Mouse (Mus musculus) C2C12 (cell line): Measurements from ENCODE around the gene Tmem52. TPM values are rescaled to one million over a fixed set of nuclear protein-coding genes. Genes with fewer than 3 reads are reported as not detected.

Source experiments
- H3K27me3 ChIP-seq: one replicate; pipeline ENCODE4 v1.6.1; 2011; ENCODE audit not compliant: control insufficient read depth, insufficient read depth, insufficient read length
- H3K36me3 ChIP-seq: one replicate; pipeline ENCODE4 v1.6.1; 2011; ENCODE audit not compliant: control insufficient read depth, insufficient read depth
- H3K4me3 ChIP-seq: one replicate; pipeline ENCODE4 v1.5.1; 2011; ENCODE audit warnings: mild to moderate bottlenecking, control low read depth; ENCODE audit not compliant: poor library complexity, insufficient read depth, severe bottlenecking
- H3K79me2 ChIP-seq: one replicate; pipeline ENCODE4 v1.6.1; 2011; ENCODE audit not compliant: control insufficient read depth, insufficient read depth
- H3K79me3 ChIP-seq: one replicate; pipeline ENCODE4 v1.6.1; 2011; ENCODE audit warnings: low read depth, control low read depth
- H3ac ChIP-seq: one replicate; pipeline ENCODE3; 2011; ENCODE audit warnings: low read depth; ENCODE audit not compliant: control insufficient read depth, insufficient read length
- CEBPB ChIP-seq: IDR thresholded peaks from one replicate; pipeline ENCODE4 v1.6.1; 2011; ENCODE audit warnings: low read depth, mild to moderate bottlenecking, control low read depth, moderate library complexity
- CTCF ChIP-seq: IDR thresholded peaks from one replicate; pipeline ENCODE4 v1.5.1; 2011; ENCODE audit not compliant: control insufficient read depth, insufficient read depth, insufficient read length
- FOSL1 ChIP-seq: IDR thresholded peaks from one replicate; pipeline ENCODE4 v1.8.0; 2011; ENCODE audit warnings: mild to moderate bottlenecking, low read length; ENCODE audit not compliant: poor library complexity, insufficient read depth, severe bottlenecking
- MAX ChIP-seq: IDR thresholded peaks from one replicate; pipeline ENCODE4 v1.6.1; 2011; ENCODE audit warnings: mild to moderate bottlenecking, control low read depth
- MYOD1 ChIP-seq: IDR thresholded peaks from one replicate; pipeline ENCODE4 v1.6.1; 2011; ENCODE audit warnings: low read depth; ENCODE audit not compliant: control insufficient read depth, insufficient read length
- MYOG ChIP-seq: IDR thresholded peaks from one replicate; pipeline ENCODE4 v1.6.1; 2011; ENCODE audit not compliant: control insufficient read depth, insufficient read length; ENCODE audit errors: extremely low read depth
- USF1 ChIP-seq: IDR thresholded peaks from one replicate; pipeline ENCODE4 v1.6.1; 2011; ENCODE audit warnings: low read depth, mild to moderate bottlenecking, control low read depth, moderate library complexity
- polyA plus RNA-seq: library from polyadenylated mRNA; unstranded; fragments of >200 nt; fragmentation: generic; extraction: Trizol; gene quantifications from one replicate; pipeline ENCODE4 v1.2.1, GENCODE M21; 2012; ENCODE audit warnings: missing spikeins

The Tmem52 gene
- polyA plus RNA-seq, 1 experiment, result not detected

- H3ac ChIP-seq, result no peak overlapping the region
- peaks cover 100% of the 10 kb centered on the region for H3K79me3 ChIP-seq
- TF ChIP-seq MYOD1 (no peak), FOSL1 (no peak), MAX (no peak), CTCF (no peak)
- H3K36me3 ChIP-seq, result peaks cover 19% of the 10 kb centered on the region
- H3K27me3 ChIP-seq, result no peaks in the 10 kb centered on the region
- H3K79me2 ChIP-seq, result peaks cover 100% of the 10 kb centered on the region
- no peak overlapping the region for H3K4me3 ChIP-seq
Observed at GRCm38 (mm10) chr4:155508614-155509013, 39.7 kb downstream of the Tmem52 start.

DNA sequence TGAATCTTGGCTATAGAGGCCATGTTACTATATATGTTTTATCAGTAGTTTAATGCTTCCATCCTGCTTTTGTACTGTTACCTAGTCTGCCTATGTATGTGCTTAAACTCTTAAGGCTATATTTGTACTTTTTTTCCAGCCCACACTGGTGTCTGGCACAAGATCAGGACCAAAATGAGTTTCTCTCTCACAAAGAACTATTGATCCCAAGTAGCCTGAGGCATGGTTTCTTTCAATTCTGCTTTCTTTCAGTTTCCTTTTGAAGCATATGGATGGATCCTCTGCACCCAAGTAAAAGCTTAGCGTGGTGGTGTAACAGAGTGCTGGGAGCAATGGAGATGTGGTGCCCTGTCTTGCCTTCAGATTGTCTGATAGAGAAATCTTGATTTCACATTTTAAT lies 42.1 kb downstream of the Tmem52 start:
- Histone ChIP-seq H3K79me3 (peaks cover 100% of the 10 kb centered on the region), H3K4me3 (no peak overlapping the region), H3K27me3 (no peaks in the 10 kb centered on the region), H3K36me3 (peaks cover 18% of the 10 kb centered on the region), H3ac (no peak overlapping the region), H3K79me2 (peaks cover 100% of the 10 kb centered on the region)
- TF ChIP-seq MAX (no peak), CTCF (no peak), USF1 (no peak), CEBPB (no peak), MYOG (no peak), FOSL1 (no peak), MYOD1 (no peak)

- TF ChIP-seq MAX (no peak), CTCF (no peak), CEBPB (no peak), MYOG (no peak), FOSL1 (no peak), MYOD1 (no peak), USF1 (no peak)
- Histone ChIP-seq H3K36me3 (peaks cover 25% of the 10 kb centered on the region), H3ac (no peak overlapping the region), H3K4me3 (no peak overlapping the region), H3K79me2 (peaks cover 100% of the 10 kb centered on the region), H3K79me3 (peaks cover 98% of the 10 kb centered on the region), H3K27me3 (no peaks in the 10 kb centered on the region)
Observed at GRCm38 (mm10) chr4:155514810-155515209, 45.9 kb downstream of the Tmem52 start.

GRCm38 (mm10) chr4:155517948-155518517 lies 49.1 kb downstream of the Tmem52 start:
- no peak overlapping the region for H3ac ChIP-seq
- no peak for TF ChIP-seq CTCF
- peaks cover 97% of the 10 kb centered on the region for H3K79me3 ChIP-seq
- no peak overlapping the region for H3K4me3 ChIP-seq
- H3K36me3 ChIP-seq, result peaks cover 39% of the 10 kb centered on the region
- no peaks in the 10 kb centered on the region for H3K27me3 ChIP-seq
- peaks cover 100% of the 10 kb centered on the region for H3K79me2 ChIP-seq

Other genes starting within 250 kb of the Tmem52 start
- 45.2 TPM for gene Ski, start 246.5 kb upstream of the Tmem52 start, polyA plus RNA-seq
- 30.6 TPM for gene Faap20, start 219.3 kb upstream of the Tmem52 start, polyA plus RNA-seq
- gene Prkcz, start 107.8 kb upstream of the Tmem52 start, polyA plus RNA-seq, result 0.06 TPM
- not detected for gene Gabrd, start 71.0 kb upstream of the Tmem52 start, polyA plus RNA-seq
- 0.90 TPM for gene Cfap74, start 59.9 kb upstream of the Tmem52 start, polyA plus RNA-seq
- 338 TPM for gene Gnb1, start 22.2 kb downstream of the Tmem52 start, polyA plus RNA-seq
- 209 TPM for gene Nadk, start 93.3 kb downstream of the Tmem52 start, polyA plus RNA-seq
- gene Slc35e2, start 132.3 kb downstream of the Tmem52 start, polyA plus RNA-seq, result 6.3 TPM
- gene Cdk11b, start 155.7 kb downstream of the Tmem52 start, polyA plus RNA-seq, result 40.4 TPM
- gene Gm10563, start 176.3 kb downstream of the Tmem52 start, polyA plus RNA-seq, result not detected
- 4.5 TPM for gene Mmp23, start 184.3 kb downstream of the Tmem52 start, polyA plus RNA-seq
- 16.2 TPM for gene Mib2, start 200.1 kb downstream of the Tmem52 start, polyA plus RNA-seq
- 9.0 TPM for gene Fndc10, start 225.2 kb downstream of the Tmem52 start, polyA plus RNA-seq
- 92.4 TPM for gene Ssu72, start 235.7 kb downstream of the Tmem52 start, polyA plus RNA-seq